Mouse (Mus musculus) heart, adult 9 months (tissue): ENCODE data around the gene Slc25a54.

ENCODE experiments used
- DNase-seq, 2 experiments: peaks; one replicate each; pipeline ENCODE4 v3.0.0; 2022; ENCODE audit warnings: low spot score in 2 of 2

The Slc25a54 gene

DNA sequence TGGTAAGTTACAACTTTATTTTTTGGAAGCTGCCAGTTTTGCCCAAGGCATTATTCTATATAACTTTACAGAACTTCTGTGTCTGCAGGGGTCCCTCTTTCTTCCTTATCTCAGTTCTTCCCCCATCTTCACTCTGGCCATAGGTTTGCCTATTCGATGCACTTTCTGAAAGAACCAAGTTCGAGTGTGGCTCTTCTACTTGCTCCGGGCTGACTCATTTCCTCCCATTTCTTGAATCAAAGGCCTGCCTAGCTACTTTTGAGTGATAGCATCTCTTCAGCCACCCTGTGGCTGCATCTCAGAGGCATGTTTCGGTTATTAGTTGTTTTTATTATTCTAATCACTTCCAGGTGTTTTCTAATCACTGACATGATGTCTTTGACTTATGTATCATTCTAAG lies 43.8 kb downstream of the Slc25a54 start:
- peak in 1 of 2 experiments; percentile 13 for DNase-seq

DNA sequence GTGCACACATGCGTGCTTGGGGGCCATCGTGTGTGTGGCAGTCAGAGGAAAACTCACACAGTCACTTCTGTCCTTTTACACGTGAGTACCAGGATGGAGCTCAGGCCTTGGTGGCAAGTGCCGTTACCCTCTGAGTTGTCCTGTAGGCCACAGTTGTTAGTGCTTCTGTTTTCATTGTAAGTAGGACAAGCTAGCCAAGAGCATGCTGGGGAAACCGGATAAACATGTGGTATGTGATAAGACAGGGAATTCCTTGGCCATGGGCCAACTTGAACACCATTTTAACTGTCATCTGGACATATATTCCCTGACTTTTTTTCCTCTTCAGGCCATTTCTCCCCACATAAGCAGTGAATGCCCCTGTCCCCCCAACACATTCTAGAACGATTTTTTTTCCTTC lies 45.3 kb downstream of the Slc25a54 start:
- no peak for DNase-seq

DNA sequence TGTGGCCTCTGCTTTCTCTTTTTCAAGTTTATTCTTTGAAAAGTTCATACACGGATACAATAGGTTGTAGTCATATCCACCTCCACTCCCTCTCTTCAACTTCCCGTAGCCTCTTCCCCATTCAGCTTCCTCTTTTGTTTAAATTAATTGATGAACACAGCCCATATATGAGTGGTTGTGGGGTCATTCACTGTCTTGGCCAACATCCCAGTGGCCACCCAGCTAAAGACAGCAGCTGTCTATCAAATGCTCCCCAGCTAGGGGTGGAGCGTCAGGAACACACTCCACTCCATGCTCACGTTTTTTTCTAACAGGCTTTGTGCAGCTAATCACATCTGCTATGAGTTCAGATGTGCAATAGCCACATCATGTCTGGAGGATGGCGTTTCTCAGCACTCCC lies 49.5 kb downstream of the Slc25a54 start:
- DNase-seq, result no peak

DNA sequence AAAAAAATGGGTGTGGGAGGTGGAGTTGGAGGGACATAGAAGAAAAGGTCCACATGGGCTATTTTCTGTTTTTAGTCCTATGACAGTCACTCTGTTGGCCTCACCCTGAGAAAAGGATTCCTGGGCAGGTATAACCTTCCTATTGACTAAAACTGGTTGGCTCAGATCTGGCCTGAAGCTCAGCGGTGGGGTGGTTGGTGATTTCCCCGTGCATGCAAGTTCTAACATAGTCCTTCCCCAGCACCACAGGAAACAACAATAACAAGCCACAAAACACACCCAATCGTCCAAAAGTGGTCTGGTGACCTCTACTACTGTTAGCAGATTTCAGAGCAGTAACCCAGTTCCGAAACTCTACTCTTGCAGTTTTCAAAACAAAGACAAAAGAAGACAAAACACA lies 52.7 kb downstream of the Slc25a54 start:
- no peak for DNase-seq

DNA sequence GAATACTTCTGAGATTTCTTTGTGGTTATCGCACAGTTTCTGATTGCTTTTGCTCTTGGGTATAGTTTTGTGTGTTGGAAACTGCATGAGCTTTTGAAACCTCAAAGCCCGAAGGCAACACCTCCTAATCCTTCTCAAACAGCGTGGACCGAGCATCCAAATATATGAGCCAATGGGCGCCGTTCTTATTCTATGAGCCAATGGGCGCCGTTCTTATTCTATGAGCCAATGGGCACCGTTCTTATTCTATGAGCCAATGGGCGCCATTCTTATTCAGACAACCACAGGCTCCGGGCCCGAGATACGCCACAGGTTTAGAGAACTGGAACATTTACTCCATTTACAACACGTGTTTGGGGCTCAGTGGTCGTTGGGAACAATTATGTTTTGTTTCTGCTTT lies 53.8 kb downstream of the Slc25a54 start:
- DNase-seq, result no peak

DNA sequence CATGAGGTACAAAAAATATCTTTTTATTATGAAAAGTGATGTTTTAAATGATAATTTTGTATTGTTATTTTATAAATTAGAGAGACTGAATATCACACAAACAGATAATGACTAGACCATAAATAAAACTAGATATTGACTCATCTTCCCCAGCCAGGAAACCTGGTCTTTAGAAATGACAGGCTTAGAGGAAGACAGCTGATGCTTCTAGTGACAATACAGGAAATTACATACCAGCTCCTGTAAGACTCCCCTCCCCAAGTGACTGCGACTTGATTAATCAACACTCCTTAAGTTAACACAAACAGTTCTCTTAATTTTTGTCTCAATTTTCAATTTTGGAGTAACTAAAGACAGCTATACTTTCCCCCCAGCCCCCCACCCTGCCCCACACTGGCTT lies 55.1 kb downstream of the Slc25a54 start:
- no peak for DNase-seq

DNA sequence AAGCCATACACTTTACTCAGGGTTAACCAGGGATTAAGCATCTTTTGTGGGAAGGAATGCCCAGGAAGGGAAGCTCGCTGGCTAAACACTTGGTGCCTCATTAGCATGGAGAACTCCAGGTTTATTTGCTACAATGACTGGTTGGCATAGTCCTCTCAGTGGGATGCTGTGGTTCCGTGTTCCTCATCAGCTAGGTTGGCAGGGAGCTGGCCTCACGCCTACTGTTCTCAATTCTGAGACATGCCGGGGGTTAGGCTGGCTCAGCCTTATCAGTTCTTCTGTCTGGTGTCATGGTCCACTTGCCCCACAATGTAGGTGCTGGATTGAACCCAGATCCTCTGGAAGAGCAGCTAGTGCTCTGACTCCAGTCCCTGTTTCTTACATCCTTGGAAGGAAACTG lies 72.3 kb downstream of the Slc25a54 start:
- no peak for DNase-seq

DNA sequence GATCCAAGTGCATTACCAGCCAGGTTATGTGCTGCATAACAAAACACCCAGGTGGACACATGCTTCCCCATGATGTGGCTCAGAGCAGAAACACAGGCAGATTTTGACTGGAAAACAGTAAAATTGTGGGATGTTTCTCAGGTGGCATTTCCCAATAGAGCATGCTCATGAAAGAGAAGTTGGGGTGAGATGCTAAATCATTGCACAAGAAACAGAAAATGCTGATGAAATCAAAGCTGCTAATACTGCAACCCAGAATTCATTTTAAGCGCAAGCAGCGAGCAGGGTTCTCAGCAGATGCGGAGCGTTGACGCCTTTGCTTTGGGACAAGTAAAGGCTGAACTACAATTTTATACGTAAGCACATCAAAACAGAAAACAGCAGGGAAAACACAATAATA lies 73.1 kb downstream of the Slc25a54 start:
- DNase-seq, result no peak

DNA sequence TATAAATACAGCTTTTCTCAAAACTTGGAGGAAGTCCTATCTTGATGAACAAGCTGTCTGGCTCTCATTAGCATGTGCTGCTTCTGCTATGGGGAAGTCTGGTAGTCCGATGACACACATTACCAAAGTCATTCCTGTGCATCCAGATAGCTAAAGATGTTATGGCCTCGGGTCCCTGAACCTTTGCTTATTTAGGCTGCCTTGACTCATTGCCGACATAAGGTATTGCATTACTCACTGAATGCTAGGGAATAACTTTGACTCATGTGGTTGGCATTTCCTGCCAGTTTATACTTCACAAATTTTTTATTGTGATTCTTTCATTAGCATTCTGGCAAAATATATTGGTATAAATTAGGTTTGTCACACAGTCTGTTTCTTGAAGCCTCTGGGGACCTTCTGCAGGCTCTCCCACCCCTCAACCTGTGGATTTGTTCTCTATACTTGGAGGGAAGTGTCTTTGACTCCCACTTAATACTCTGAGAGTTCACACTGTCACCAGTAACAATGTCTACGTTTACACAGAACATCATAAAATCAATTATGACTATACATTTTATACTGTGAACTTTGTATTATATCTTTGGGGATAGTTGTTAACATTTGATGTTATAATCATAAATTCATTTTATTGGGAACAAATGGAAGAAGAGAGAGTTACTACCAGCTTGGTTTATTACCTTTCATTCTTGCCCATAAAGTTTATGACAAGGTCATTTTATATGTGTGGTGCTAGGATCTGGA lies 75.8 kb downstream of the Slc25a54 start:
- DNase-seq, result no peak

DNA sequence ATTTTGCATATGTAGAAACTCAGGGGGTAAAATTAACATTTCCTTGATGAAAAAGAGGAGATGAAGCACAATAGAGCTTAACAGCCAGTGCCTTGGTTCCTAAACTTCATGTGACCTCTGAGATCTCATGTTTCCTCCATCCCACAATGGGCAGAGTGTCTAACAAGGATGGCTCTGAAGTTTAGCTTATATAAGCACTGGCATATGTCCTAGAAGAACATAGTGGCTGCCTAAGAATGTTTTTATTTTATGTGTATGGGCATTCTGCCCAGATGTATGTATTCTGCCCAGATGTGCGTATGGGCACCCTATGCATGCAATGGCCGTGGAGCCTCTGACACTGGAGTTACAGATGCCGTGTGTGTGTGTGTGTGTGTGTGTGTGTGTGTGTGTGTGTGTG lies 77.2 kb downstream of the Slc25a54 start:
- DNase-seq, result no peak

DNA sequence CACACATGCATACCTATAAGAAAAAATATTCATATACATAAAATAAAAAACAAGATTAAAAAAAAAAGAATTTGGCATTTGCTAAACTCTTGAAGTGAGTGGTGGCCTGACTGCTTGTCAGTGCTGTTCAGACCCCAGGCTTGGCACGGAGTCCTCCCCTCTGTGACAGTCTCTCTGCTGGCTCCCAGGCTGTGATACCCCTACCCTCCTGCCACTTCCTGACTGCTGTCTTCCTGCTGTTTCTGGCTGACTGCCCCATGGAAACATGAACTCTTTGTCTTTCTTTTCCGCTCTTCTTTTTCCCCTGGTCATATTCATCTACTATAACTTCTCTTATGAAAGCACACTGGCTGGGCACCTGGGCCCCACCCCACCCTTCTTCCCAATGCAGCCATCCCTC lies 83.8 kb downstream of the Slc25a54 start:
- DNase-seq, result no peak

DNA sequence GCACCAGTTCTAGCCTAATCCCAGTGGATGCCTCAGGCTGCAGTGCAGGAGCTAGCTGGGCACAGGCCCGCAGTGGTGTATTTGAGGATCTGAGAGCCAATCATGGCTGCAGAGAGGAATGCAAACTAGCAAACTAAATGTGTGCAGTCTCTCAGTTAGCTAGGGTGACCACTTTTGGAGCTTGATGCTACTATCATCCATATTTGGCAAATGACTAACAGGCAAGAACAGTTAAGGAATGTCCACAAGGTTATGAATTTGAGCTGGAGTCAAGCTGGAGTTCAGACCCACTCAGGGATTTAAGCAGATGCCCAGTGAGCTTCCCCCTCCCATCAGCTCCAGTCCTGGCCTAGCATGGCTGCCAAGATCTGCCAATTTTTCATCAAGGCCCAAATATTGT lies 84.4 kb downstream of the Slc25a54 start:
- no peak for DNase-seq

DNA sequence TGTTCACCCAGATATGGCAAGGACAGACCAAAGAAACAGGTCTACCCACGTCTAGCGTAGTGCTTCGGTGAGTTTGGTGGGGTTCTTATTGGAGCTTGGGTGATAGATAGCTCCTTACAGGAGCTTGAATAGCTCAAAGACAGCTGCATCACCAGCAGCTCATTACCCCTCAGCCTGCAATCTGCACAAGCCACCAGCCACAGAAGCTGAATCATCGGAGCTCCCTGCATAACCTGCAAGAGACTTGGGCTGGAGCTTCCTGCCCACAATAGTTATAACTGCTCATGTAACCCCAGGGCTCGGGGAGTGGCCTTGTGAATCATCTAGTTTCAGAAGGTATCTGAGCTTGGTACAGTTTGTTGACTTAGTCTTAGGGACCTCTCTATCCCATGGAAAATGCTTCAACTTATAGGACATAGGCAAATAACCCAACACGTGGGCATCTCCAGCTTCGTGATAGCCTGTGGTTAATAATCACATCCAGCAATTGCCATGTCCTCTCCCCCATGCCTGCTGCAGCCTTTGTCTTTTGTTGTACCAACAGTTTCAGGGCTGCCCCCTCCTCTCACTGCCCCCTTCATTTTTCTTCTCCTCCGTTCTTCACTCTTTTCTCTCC lies 85.1 kb downstream of the Slc25a54 start:
- no peak for DNase-seq
